Mouse (Mus musculus) liver, adult (tissue): Measurements from ENCODE around the gene Rpl10.

Experiments
- GATA4 ChIP-seq: IDR thresholded peaks from 2 replicates; pipeline ENCODE4 v1.6.1; 2014; ENCODE audit warnings: mild to moderate bottlenecking, low read length; ENCODE audit not compliant: insufficient replicate concordance

Gene Rpl10

DNA sequence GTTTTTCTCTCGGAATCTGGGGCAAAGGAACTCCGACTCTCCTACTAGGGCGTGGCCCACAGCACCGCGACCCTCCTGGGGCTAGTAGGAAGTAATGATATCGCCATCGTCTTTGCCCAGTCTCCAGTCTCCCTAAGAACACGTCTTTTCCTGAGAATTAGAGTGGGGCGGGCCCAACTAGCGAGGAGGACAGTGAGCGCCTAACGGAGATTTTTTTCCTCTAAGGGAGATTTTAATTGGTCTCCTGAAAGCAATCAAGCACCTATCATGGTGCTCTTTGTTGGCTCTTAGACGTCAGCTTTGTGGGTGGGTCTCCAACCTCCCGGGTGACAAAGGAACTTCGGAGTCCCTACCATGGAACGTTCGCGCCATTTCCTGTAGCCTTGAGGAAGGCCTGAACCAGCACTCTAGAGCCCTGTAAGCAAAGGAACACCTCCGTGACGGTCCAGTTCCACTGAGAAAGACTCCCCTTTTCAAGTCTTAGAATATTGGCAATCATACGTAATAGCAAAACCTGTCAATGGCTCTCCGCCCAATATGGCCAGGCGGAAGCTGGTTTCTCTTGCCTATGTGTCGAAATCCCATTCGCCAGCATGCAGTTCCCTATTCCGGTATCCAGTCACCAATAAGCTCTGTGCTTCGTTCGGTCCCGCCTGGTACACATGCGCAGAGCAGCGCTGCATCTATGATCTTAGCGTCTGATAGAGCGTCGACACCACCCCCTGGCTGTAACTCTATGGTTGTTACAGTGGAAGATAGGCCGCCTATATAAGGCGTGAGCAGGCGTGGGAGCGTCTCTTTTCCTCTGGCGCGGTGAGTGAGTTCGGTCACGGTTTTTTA is at the start of gene Rpl10:
Rpl10 (plus strand) TSS at position 751 of the 840 bp plus-strand sequence.
- TF ChIP-seq GATA4, result peak; percentile 44; the same call in 1 of the 2 replicates

DNA sequence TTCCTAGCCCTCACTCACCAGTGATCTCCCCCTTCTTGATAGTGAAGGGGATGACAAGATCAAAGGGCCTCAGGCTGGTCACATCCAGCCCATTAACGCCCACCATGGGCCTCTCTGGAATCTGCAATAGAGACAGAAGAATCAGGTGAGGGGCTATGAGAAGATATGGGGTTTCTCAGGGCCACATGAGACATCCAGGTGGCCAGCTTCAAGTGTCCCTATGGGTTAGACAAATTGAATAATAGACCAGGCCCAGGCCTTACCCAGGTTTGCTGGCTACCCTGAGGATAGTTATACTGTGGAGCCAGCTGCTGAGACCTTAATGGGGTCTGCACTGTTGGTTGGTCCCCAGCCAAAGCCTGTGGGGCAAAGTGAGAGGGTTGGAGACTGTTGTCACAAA is 40.6 kb upstream of the Rpl10 start:
- TF ChIP-seq GATA4, result no peak

DNA sequence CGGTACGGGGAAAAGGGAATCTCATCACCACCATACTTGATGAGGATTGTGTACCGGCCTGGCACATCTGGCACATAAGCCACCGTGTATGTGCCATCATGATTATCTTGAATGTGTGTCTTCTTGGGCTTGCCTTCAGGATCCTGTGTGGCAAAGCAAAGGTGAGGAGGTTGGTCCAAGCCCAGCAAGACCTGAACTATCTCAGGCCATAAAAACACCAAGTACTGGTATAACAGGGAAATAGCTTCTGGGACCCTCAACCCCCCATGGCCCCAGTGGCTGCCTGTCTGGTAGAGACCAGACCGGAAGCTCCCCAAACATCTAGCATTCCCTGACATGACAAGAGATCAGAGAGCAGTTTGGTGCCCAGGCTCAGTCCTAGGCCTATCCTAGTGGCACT is 37.4 kb upstream of the Rpl10 start:
- no peak for TF ChIP-seq GATA4

DNA sequence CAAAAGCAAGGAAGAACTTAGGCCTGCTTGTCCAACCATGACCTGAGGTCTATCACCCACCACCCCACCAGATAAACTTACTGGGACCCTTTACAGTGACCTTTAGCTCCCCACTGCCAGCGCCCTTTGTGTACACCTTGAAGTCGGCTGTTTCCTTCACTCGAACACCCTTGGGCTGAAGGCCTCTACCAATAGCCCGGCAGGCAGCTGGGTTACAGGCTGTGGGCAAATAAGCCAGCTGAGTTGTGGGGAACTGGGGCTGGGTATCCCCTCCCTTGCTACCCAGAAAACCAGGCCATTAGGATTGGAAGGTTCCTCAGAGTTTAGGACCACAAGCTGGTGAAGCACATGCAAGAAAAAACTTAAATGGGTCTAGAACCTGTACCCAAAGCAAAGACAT is 30.3 kb upstream of the Rpl10 start:
- TF ChIP-seq GATA4, result no peak

DNA sequence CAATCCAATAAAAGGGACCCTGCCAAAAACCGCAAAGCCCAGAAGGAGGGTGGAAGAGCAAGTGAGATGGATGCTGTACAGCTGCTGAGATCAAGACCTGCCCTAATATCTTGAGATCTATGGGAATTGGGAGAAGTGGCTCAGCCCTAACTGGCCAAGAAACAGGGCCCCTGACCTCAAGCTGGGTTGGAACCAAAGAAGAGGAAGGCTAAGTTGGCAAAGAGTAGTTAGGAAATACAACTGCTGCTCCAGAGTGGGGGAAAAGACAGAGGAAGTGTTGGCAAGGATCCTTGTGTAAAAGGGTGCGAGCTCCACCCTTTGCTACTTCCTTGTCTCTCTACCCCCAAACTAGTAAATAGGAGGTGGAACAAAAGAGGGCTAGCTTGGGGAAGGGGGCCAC is 27.2 kb upstream of the Rpl10 start:
- TF ChIP-seq GATA4, result no peak

DNA sequence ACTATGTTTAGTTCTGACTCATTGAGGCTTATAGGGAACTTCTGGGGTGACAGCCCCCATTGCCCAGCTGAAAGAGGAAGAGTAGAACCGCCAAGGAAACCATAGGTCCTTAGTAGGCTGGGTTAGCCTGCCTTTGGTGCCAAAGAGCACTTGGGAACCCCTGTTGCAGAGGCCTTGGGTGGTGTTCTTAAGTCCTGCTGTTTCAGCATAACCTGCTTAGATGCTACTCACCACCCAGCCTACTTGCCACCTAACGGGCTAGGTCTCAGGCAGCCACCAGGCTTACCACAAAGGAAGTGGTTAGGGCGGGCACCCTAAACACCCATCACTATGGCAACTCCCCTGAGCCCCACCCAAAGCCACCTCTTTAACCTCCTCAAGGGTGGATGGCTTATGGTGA is 26.8 kb upstream of the Rpl10 start:
- no peak for TF ChIP-seq GATA4

DNA sequence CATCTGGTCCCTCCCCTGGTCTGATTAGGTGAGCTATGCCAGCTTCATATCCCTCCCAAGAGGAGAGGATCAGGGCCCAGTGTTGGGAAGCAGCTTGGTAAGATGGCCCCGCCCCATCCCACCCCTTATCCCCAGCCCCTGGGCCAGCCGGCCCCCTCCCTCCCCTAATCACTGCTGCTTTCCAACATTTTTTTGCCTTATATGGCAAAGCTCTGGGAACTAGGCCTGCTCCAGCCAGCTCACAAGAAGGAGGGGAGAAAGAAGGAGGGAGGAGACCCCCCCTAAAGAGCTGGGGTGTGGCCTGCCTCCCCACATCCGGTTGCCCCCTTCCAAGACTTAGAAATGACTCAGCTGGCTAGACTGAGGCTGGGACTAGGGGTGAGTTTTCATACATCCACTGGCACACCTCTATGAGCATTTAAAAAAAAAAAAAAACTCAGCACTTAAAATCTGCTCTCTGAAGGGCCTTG is 26.0 kb upstream of the Rpl10 start:
- no peak for TF ChIP-seq GATA4

DNA sequence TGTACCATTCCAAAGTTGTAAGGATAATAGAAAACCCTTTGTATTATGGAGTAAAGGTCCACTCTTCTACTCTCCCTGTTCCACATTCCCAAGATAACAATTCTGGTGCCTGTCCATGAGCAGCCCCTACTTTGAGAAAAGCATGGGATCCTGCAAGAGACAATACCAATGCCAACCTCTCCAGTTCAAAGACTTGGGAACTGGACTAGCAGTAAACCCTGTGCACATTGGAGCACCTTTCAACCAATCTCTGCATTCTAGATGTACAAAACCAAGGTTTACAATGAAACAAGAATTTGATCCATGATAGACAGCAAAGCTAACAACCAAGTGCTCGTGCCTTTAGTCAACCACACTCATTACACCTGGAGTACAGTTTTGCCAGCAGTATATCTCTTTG is 25.5 kb upstream of the Rpl10 start:
- TF ChIP-seq GATA4, result no peak

DNA sequence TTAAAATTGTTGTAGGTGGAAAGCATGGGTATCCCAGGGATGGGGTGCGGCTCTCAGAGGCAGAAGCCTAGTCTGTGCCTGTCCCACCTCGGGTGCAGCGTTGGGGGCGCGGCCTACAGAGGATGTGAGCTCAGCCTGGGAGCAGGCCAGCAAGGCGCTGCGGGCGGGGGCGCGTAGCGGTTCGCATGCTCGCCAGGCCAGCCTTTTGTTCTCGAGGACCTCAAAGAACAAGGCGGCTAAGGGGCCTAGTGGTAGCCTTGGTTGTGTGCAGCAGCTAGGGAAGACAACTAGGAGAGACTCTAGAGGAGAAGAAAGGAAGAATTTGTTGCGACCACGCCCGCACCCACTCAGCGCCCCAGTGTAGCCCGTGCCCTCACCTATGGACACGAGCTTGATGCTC is 24.9 kb upstream of the Rpl10 start:
- no peak for TF ChIP-seq GATA4

DNA sequence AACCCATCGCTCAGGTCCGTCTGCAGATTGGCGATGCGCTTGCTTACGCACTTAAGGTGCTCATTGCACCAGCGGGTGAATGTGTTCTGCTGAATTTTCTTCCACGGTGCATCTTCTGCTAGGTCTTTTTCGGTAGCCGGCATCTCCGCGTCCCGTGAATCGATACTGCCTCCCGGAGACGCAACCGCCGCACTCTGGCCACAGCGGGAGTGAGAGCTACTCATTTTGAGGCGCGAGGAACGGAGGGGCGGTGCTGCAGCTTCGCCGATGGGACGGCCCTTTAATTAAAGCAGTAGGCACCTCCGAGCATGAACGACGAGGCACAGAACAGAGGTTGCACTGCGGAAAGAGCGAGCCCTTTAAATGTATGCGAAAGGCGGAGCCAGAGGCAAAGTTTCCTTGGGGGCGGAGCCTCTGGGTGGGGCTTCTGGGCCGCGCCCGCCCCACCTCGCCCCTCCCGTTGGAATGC is 24.4 kb upstream of the Rpl10 start:
- TF ChIP-seq GATA4, result no peak

DNA sequence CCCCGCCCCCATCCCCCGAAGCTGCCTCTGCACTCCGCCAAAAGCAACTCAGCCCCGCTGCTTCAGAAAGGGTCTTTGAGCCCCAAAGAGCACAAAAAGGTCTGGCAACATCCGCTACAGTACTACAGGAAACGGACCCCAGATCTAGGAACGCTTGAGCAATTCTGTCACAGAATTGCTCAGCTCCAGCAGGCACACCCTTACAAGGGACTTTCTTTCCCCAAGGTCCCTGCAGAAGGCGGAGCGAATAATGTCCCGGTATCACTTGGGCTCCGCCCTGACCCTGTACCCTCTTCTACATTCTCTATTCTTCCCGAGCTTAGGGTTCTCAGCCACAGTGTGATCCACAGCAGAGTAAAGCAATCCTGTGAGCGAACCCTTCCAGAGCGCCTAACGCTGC is 23.9 kb upstream of the Rpl10 start:
- no peak for TF ChIP-seq GATA4

DNA sequence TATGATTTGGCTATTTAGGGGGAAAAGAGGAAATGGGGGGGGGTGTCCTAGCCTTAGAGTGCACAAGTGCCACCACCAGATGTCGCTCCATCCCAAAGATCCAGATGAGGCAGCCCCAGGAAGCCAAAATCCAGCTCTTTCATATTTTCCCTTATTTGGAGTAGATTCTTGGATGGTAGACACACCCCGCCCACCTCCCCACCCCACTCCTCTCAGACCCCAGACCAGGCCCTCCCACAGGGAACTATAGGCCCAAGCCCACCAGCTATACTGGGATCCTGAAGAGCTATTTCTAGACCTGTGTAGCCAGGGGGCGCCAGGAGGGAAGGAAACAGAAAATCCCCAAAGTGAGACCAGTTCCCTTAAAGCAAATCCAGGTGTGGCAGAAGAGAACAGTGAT is 22.0 kb upstream of the Rpl10 start:
- no peak for TF ChIP-seq GATA4

DNA sequence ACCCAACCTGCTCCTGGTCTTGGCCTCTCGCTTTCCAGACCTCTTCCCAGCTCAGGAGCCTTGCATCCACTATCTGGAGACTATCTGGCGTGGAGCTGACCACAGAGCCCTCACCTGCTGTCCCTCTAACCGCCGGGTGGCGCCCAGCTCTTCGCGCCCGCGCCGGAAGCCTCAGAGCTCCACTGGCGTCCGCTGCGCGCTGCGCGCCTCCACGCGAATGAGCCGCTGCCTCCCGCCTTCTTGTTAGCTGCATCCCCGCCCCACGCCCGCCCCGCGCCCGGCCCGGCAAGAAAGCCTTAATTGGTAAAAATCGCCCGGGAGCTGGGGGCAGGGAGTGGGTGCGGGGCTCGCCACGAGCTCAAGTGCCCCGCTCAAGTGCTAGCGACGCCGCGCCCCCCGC is 21.0 kb upstream of the Rpl10 start, which contains the start of gene Flna:
Flna (minus strand) TSS at position 206 of the 400 bp plus-strand sequence.
- no peak for TF ChIP-seq GATA4

DNA sequence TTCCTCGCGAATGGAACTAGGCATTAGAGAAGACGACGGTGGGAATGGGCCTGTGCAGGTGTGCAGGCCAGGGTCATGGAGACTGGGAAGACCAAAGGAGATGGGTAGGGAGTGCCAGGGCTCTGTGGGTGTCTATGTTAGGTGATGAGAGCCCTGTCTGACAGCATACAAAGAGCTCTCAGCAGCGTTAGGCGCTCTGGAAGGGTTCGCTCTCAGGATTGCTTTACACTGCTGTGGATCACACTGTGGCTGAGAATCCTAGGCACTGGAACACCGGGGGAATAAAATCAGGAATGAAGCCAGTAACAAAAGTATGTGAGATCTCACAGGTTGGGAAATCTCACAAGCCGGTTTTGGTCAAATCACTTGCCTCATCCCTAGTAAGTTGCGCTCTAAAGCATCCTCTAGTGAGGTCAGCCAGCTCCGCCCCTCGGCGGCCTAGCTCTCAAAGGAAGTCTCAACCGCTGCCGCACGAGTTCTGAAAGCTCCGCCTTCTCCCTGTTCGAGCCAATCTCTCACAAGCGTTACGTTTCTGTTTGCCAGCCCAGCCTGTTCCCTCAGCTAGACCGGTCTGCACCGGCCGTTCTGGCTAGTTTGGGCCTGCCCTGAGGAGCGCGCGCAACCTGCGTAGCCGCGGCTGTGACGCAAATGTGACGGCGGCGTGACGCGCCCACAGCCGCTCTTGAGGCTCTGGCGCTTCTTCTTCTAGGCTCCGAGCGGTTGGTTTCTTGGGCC is 16.3 kb upstream of the Rpl10 start, which contains the start of gene Emd:
Emd (plus strand) TSS at position 535 of the 735 bp plus-strand sequence.
- TF ChIP-seq GATA4, result no peak

DNA sequence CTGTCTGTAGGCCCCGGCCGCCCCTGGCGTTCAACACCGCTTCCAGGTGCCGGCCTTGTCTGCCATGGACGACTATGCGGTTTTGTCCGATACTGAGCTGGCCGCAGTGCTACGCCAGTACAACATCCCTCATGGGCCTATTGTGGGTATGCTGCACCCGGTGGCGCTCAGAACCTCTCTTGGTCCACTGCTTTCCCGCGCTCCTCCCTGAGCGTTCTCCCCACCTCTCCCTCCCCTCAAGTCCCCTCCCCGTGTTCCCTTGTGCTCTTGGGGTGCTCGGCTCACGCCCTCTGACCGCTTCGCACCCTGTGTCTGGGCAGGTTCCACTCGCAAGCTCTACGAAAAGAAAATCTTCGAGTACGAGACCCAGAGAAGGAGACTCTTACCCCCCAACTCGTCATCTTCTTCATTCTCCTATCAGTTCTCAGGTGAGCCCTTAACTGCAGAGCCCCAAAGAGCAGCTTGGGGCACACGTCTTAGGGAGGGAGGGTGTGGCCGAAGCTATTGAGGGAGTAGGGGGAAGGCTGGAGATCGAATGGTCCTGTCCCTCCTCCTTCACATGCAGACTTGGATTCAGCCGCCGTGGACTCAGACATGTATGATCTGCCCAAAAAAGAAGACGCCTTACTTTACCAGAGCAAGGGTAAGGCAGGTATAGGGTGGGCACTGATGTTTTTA is 15.6 kb upstream of the Rpl10 start:
- TF ChIP-seq GATA4, result no peak

DNA sequence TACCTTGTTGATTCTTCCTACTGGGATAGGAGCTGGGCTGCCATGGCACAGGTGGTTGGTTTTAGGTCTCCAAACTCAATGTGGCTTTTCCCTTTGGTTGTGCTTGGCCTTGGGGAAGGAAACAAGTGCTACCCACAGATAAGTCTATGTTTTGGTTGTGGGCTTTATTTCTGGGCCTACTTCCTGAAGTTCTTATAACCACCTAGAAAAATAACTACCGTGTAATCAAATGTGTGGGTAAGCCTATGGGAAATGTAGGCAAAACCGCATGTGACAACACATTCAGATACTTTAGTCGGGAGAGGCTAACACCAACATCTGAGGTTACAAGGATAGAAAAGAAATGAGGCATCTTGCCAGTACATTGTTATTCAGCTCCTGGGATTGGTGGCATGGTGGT is 12.9 kb upstream of the Rpl10 start:
- no peak for TF ChIP-seq GATA4

DNA sequence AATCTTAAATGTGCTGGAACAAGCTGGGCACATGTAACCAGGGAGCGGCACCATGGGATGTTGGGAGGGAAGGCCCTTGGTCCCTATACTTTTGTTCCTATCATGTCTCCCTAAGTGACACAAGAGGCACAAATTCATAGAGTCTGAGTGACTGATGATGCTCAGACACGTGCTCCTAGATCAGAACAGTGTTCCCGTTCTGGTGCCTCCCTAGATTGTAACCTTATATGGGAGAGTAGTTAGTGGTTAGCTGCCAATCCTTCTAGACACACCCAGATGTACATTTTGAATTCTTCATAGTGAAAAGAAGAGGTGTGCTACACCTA is 913 bp upstream of the Rpl10 start:
- no peak for TF ChIP-seq GATA4
